18 mouse cellular contexts compared by ENCODE assay signal in genomic region chr15:83111290-83111689, GRCm38 (mm10).
"Had no signal": no experiment of that assay in that cellular context is flagged by ENCODE, and none has a peak within 500 bp of the region (broad histone marks: within the 10 kb centered on the region; RNA-seq: fewer than 3 reads in every experiment).

No protein-coding gene starts in this region.

- H3K9ac ChIP-seq: lung, embryonic 14.5 days; midbrain, embryonic 12.5 days; neural tube, embryonic 13.5 days; neural tube, embryonic 15.5 days had no signal

- DNase-seq: lung, adult 18-20 months; lung, embryonic 14.5 days; lung, postnatal 10 days; lung, postnatal 4 days; midbrain, embryonic 14.5 days; retina, postnatal 1 day; right cerebral cortex, adult 18-20 months; right cerebral cortex, postnatal 25 days; right cerebral cortex, postnatal 4 days; spleen, adult 18-20 months; thymus, adult 18-20 months; thymus, postnatal 14 days; thymus, postnatal 36 days had no signal

- H3K4me2 ChIP-seq: lung, embryonic 14.5 days; midbrain, embryonic 12.5 days; neural tube, embryonic 13.5 days; neural tube, embryonic 15.5 days had no signal

- H3K27ac ChIP-seq: midbrain, embryonic 10.5 days; midbrain, embryonic 12.5 days; neural tube, embryonic 13.5 days; neural tube, embryonic 15.5 days had no signal

- H3K27me3 ChIP-seq: neural tube, embryonic 13.5 days had no signal

- H3K9me3 ChIP-seq: midbrain, embryonic 10.5 days; midbrain, embryonic 12.5 days; neural tube, embryonic 13.5 days; neural tube, embryonic 15.5 days had no signal

- H3K4me3 ChIP-seq: midbrain, embryonic 10.5 days; midbrain, embryonic 12.5 days; myocyte; neural tube, embryonic 13.5 days; neural tube, embryonic 15.5 days had no signal
